Mouse (Mus musculus): ENCODE data around the gene Nek3. TPM values are rescaled to one million over a fixed set of nuclear protein-coding genes. Genes with fewer than 3 reads are reported as not detected.

The Nek3 gene
- total RNA-seq (2018; cell fraction: chromatin; rRNA removed): 1 to 10 TPM in 21 of 26 experiments, under 1 TPM in 4, not detected in 1; 0.46 to 7.3 (median 3.6) TPM
- 1 to 10 TPM in 10 of 26 experiments, under 1 TPM in 16; 0.44 to 1.7 (median 0.95) TPM for total RNA-seq (2018; cell fraction: cytosol; rRNA removed)
- total RNA-seq (2018; cell fraction: nucleus; rRNA removed): 1 to 10 TPM in 19 of 26 experiments, under 1 TPM in 6, not detected in 1; 0.52 to 4.3 (median 2.1) TPM
- polyA plus RNA-seq (2018): 0.77 to 1.0 TPM (median 0.79 TPM) in 3 replicates

- Histone ChIP-seq H3K36me3 (ENCODE audit: inconsistent target) (no peaks in the 10 kb centered on the region), H3K27ac (no peak within 1 kb of the TSS), H3K4me3 (ENCODE audit: inconsistent target) (peak within 1 kb of the TSS; percentile 38), H3K79me2 (ENCODE audit: inconsistent target) (no peaks in the 10 kb centered on the region)
- WGBS (ENCODE audit: missing documents): under 1% methylated on average over 31 of the region's 43 CpGs
These were observed at the start of gene Nek3 for GRCm38 (mm10) chr8:22166080-22166603. Gene Nek3, minus strand, starts transcription at chr8:22166435.

GRCm38 (mm10) chr8:22214826-22215225 lies 48.6 kb upstream of the Nek3 start:
- Histone ChIP-seq H3K79me2 (ENCODE audit: inconsistent target) (no peaks in the 10 kb centered on the region), H3K27ac (no peak overlapping the region), H3K36me3 (ENCODE audit: inconsistent target) (peaks cover 48% of the 10 kb centered on the region), H3K4me3 (ENCODE audit: inconsistent target) (no peak overlapping the region)
- 98% methylated on average over 10 of the region's 10 CpGs for WGBS (ENCODE audit: missing documents)

GRCm38 (mm10) chr8:22209012-22209411 lies 42.8 kb upstream of the Nek3 start:
- no peaks in the 10 kb centered on the region for H3K79me2 ChIP-seq (ENCODE audit: inconsistent target)
- H3K27ac ChIP-seq: no peak overlapping the region
- H3K36me3 ChIP-seq (ENCODE audit: inconsistent target): peaks cover 16% of the 10 kb centered on the region
- 38% methylated on average over 5 of the region's 5 CpGs for WGBS (ENCODE audit: missing documents)
- H3K4me3 ChIP-seq (ENCODE audit: inconsistent target): no peak overlapping the region

GRCm38 (mm10) chr8:22207535-22207934 lies 41.3 kb upstream of the Nek3 start:
- peaks cover 16% of the 10 kb centered on the region for H3K36me3 ChIP-seq (ENCODE audit: inconsistent target)
- no peaks in the 10 kb centered on the region for H3K79me2 ChIP-seq (ENCODE audit: inconsistent target)
- no peak overlapping the region for H3K27ac ChIP-seq
- no peak overlapping the region for H3K4me3 ChIP-seq (ENCODE audit: inconsistent target)
- 4% methylated on average over 4 of the region's 4 CpGs for WGBS (ENCODE audit: missing documents)

GRCm38 (mm10) chr8:22199481-22199880 lies 33.2 kb upstream of the Nek3 start:
- WGBS (ENCODE audit: missing documents): 97% methylated on average over 8 of the region's 8 CpGs
- Histone ChIP-seq H3K36me3 (ENCODE audit: inconsistent target) (peaks cover 15% of the 10 kb centered on the region), H3K79me2 (ENCODE audit: inconsistent target) (peaks cover 37% of the 10 kb centered on the region)

GRCm38 (mm10) chr8:22197914-22198313 lies 31.7 kb upstream of the Nek3 start:
- H3K79me2 ChIP-seq (ENCODE audit: inconsistent target): peaks cover 46% of the 10 kb centered on the region
- no peak overlapping the region for H3K4me3 ChIP-seq (ENCODE audit: inconsistent target)
- no peak overlapping the region for H3K27ac ChIP-seq
- H3K36me3 ChIP-seq (ENCODE audit: inconsistent target): peaks cover 15% of the 10 kb centered on the region
- 95% methylated on average over 6 of the region's 6 CpGs for WGBS (ENCODE audit: missing documents)

More at GRCm38 (mm10) chr8:22199481-22199880, 33.2 kb upstream of the Nek3 start:
- Histone ChIP-seq H3K27ac (no peak overlapping the region), H3K4me3 (ENCODE audit: inconsistent target) (no peak overlapping the region)

GRCm38 (mm10) chr8:22193432-22194010 lies 27.3 kb upstream of the Nek3 start:
- 11% methylated on average over 12 of the region's 12 CpGs for WGBS (ENCODE audit: missing documents)
- Histone ChIP-seq H3K4me3 (ENCODE audit: inconsistent target) (peak overlapping the region; percentile 76), H3K27ac (peak overlapping the region; percentile 57), H3K36me3 (ENCODE audit: inconsistent target) (no peaks in the 10 kb centered on the region), H3K79me2 (ENCODE audit: inconsistent target) (peaks cover 46% of the 10 kb centered on the region)

GRCm38 (mm10) chr8:22192660-22193431 lies 26.6 kb upstream of the Nek3 start, which contains the start of gene Vps36:
Gene Vps36, plus strand, starts transcription at chr8:22192809.
- Histone ChIP-seq H3K79me2 (ENCODE audit: inconsistent target) (peaks cover 43% of the 10 kb centered on the region), H3K36me3 (ENCODE audit: inconsistent target) (no peaks in the 10 kb centered on the region), H3K4me3 (ENCODE audit: inconsistent target) (peak within 1 kb of the TSS; percentile 76), H3K27ac (peak within 1 kb of the TSS; percentile 57)
- under 1% methylated on average over 72 of the region's 73 CpGs for WGBS (ENCODE audit: missing documents)

GRCm38 (mm10) chr8:22185431-22186397 lies 19.5 kb upstream of the Nek3 start, which contains the start of gene Ckap2:
Gene Ckap2, minus strand, starts transcription at chr8:22185819.
- H3K79me2 ChIP-seq (ENCODE audit: inconsistent target): peaks cover 44% of the 10 kb centered on the region
- 2% methylated on average over 62 of the region's 63 CpGs for WGBS (ENCODE audit: missing documents)
- H3K27ac ChIP-seq: peak within 1 kb of the TSS; percentile 34
- H3K4me3 ChIP-seq (ENCODE audit: inconsistent target): peak within 1 kb of the TSS; percentile 47
- H3K36me3 ChIP-seq (ENCODE audit: inconsistent target): no peaks in the 10 kb centered on the region

GRCm38 (mm10) chr8:22184884-22185283 lies 18.6 kb upstream of the Nek3 start:
- H3K79me2 ChIP-seq (ENCODE audit: inconsistent target): peaks cover 52% of the 10 kb centered on the region
- peak overlapping the region; percentile 47 for H3K4me3 ChIP-seq (ENCODE audit: inconsistent target)
- 3% methylated on average over 3 of the region's 3 CpGs for WGBS (ENCODE audit: missing documents)
- H3K36me3 ChIP-seq (ENCODE audit: inconsistent target): no peaks in the 10 kb centered on the region
- H3K27ac ChIP-seq: no peak overlapping the region

- Histone ChIP-seq H3K36me3 (ENCODE audit: inconsistent target) (no peaks in the 10 kb centered on the region), H3K27ac (no peak overlapping the region), H3K4me3 (ENCODE audit: inconsistent target) (no peak overlapping the region), H3K79me2 (ENCODE audit: inconsistent target) (peaks cover 10% of the 10 kb centered on the region; the same call in 1 of the 2 replicates)
- WGBS (ENCODE audit: missing documents): 99% methylated on average over 7 of the region's 7 CpGs
These were observed 9.7 kb upstream of the Nek3 start for GRCm38 (mm10) chr8:22175966-22176365.

- WGBS (ENCODE audit: missing documents): 98% methylated on average over 5 of the region's 5 CpGs
- Histone ChIP-seq H3K4me3 (ENCODE audit: inconsistent target) (no peak overlapping the region), H3K27ac (no peak overlapping the region), H3K79me2 (ENCODE audit: inconsistent target) (no peaks in the 10 kb centered on the region), H3K36me3 (ENCODE audit: inconsistent target) (no peaks in the 10 kb centered on the region)
These were observed 2.9 kb upstream of the Nek3 start for GRCm38 (mm10) chr8:22169167-22169566.

- Histone ChIP-seq H3K36me3 (ENCODE audit: inconsistent target) (no peaks in the 10 kb centered on the region), H3K27ac (no peak overlapping the region), H3K79me2 (ENCODE audit: inconsistent target) (no peaks in the 10 kb centered on the region), H3K4me3 (ENCODE audit: inconsistent target) (peak overlapping the region; percentile 38)
- WGBS (ENCODE audit: missing documents): 55% methylated on average over 10 of the region's 10 CpGs
These were observed 770 bp downstream of the Nek3 start for GRCm38 (mm10) chr8:22165251-22166079.
